Mouse (Mus musculus) common myeloid progenitor, adult 5-6 weeks (primary cell): ENCODE results near the gene Snap47. TPM values are rescaled to one million over a fixed set of nuclear protein-coding genes. Genes with fewer than 3 reads are reported as not detected.
A peak's percentile ranks its signal among the peaks of the same experiment; 100 is the strongest.
"Not testable (repeated sequence)": the region's sequence is repeated elsewhere in the genome, so short reads cannot be mapped to it uniquely, and the experiment has no call there.

Source experiments
- ATAC-seq: replicated peaks from 2 replicates; pipeline ENCODE4 v1.8.0; 2016; ENCODE audit warnings: low read depth, mild to moderate bottlenecking, moderate TSS enrichment, inconsistent platforms; ENCODE audit not compliant: poor library complexity, severe bottlenecking
- total RNA-seq: library from RNA; stranded (forward); fragments of 200-1000, 187-1606 nt; gene quantifications from 2 replicates; pipeline ENCODE4 v1.2.3, GENCODE M21; 2017

Gene Snap47
- total RNA-seq, 1 experiment from 2014 or later: 8.2 TPM

GRCm38 (mm10) chr11:59377999-59378398 lies 73.0 kb downstream of the Snap47 start:
- no peak for ATAC-seq

- no peak for ATAC-seq
These were observed 75.5 kb downstream of the Snap47 start, which contains the start of gene Prss38 for GRCm38 (mm10) chr11:59375475-59375874. Gene Prss38 (minus strand): TSS chr11:59375657.

- ATAC-seq: no peak
These were observed 81.1 kb downstream of the Snap47 start for GRCm38 (mm10) chr11:59369848-59370247.

- not testable (repeated sequence) for ATAC-seq
These were observed 83.0 kb downstream of the Snap47 start for GRCm38 (mm10) chr11:59367955-59368354.

- ATAC-seq: 0 out of 2 replicates have a peak, but pooled peaks have one; percentile 25
These were observed 84.4 kb downstream of the Snap47 start for GRCm38 (mm10) chr11:59366633-59367032.

DNA sequence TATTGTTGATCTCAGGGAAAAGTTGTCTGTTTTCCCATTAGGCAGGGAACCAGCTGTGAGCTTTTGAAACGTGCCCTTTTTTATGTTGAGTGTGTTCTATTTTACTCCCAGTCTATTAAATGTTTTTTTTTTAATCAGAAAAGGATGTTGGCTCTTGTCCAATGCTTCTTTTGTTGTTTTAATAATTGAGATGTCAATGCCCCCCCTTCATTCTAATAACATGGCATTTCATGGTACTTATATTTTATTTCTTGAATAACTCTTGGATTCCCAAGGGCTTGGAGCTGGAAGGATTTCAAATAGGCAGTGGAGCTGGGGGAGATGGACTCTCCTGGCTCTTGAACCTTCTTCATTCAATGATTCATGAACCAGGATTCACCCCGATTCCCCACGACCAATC lies 85.0 kb downstream of the Snap47 start:
- no peak for ATAC-seq

DNA sequence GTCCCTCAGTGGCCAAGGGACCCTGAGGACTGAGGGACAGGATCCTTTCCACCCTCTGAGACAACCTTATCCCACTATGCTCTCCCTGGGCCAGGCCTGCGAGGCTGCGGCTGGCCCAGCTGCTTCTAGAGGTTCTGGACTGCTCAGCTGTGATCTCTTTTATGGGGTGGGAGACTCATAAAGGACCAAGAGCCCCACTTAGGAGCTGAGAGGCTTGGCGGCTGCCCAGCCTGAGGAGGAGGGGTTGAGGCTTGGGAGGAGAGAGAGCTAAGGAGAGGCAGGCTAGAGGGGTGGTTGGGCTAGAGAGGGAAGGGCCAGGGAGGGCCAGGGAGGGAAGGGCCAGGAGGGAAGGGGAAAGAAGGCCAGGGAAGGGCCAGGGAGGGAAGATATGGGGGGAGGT lies 86.6 kb downstream of the Snap47 start:
- ATAC-seq: no peak

DNA sequence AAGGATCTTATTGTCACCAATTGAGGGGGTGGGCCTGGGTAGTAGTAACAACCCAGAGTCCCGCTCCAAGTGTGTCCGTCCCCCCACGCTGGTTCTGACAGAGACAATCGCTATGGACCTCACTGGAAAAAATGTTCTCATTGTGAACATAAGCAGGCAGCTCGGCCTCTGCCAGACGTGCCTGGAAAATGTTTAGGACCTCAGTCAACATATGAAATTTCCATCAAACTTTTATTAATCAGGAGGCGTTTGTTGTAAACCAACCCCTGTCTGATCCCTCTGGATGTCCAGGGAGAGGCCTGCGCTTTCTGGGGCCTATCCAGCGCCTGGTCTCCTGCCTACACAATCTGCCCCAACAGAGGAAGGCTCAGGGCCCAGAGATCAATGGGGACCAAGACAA lies 87.0 kb downstream of the Snap47 start:
- no peak for ATAC-seq

DNA sequence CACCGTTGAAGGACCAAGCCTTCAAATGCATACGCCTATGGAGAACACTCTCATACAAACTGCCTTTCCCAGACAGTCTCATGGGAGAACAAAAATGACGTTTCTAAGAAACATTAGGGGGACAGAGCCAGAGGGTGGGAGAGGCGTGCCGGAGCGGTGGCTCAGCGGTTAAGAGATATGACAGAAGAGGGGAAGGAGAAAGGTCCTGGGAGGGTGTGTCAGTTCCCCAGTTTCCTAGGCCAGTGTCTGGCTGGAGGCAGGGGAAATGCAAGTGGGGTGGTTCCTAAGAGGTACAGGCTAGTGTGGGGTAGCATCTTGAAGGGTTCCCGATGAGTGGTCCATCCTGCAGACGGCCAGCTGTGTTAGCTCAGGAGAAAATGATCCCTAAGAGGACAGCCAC lies 89.7 kb downstream of the Snap47 start:
- ATAC-seq: 0 out of 2 replicates have a peak, but pooled peaks have one; percentile 42

Other genes with a start within 250 kb of the Snap47 start
- 49.7 and 68.8 TPM in 2 replicates for gene Mrpl55, start 248.7 kb downstream of the Snap47 start, total RNA-seq
- gene 2310033P09Rik, start 242.9 kb downstream of the Snap47 start, total RNA-seq: 16.6 and 18.6 TPM in 2 replicates
- gene Arf1, start 222.9 kb downstream of the Snap47 start, total RNA-seq: 300 and 320 TPM in 2 replicates
- gene Wnt3a, start 160.4 kb downstream of the Snap47 start, total RNA-seq: not detected in 2 replicates
- gene Wnt9a, start 144.3 kb downstream of the Snap47 start, total RNA-seq: not detected in 2 replicates
- gene Prss38, start 75.5 kb downstream of the Snap47 start, total RNA-seq: not detected in 2 replicates
- 4.4 and 8.4 TPM in 2 replicates for gene Jmjd4, start 1.1 kb downstream of the Snap47 start, total RNA-seq
- gene Zfp867, start 21.3 kb upstream of the Snap47 start, total RNA-seq: 2.5 and 3.0 TPM in 2 replicates
- 14.9 and 23.1 TPM in 2 replicates for gene Zkscan17, start 75.6 kb upstream of the Snap47 start, total RNA-seq
- 2.8 and 7.3 TPM in 2 replicates for gene Nlrp3, start 90.4 kb upstream of the Snap47 start, total RNA-seq
- not detected in 2 replicates for gene Olfr222, start 125.0 kb upstream of the Snap47 start, total RNA-seq
- not detected in 2 replicates for gene Olfr223, start 142.1 kb upstream of the Snap47 start, total RNA-seq
- 88.3 and 101 TPM in 2 replicates for gene Mprip, start 210.1 kb upstream of the Snap47 start, total RNA-seq